Mouse (Mus musculus): ENCODE data around the gene Gm10271. TPM values are rescaled to one million over a fixed set of nuclear protein-coding genes. Genes with fewer than 3 reads are reported as not detected.
A peak's percentile ranks its signal among the peaks of the same experiment; 100 is the strongest.

Gene Gm10271
- total RNA-seq, 2 experiments from 2014 or later = not detected

DNA sequence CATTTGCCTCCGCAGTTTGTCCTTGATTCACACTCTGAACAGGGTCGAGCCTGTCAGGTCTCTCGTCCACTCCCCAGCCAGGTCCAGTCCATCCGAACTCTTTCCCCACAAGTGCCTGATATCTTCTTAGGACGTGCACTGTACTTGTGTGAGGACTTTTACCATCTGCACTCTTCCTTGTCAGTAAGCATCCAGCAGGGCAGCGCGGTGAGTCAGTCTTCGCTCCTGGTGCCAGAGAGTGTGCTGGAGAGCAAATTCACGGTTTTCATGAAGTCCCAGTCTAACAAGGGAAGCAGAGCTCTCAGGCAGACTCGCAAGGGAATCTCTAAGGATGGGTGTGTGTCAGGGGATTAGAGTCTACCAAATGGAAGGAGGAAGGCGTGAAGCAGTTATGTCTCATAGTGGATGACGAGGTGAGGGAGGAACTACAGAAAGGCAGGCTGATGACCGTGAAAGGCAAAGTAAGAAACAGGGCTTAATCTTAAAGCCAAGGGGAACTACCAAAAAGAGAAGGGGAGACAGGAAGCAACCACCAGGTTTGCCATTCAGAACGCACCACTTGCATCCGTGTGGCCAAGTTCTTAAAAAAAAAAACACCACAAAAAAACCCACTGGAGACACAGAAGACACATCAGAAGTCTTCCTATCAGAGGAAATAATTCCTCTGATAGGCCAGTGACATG, 40.8 kb downstream of the Gm10271 start:
- no peak for DNase-seq

DNA sequence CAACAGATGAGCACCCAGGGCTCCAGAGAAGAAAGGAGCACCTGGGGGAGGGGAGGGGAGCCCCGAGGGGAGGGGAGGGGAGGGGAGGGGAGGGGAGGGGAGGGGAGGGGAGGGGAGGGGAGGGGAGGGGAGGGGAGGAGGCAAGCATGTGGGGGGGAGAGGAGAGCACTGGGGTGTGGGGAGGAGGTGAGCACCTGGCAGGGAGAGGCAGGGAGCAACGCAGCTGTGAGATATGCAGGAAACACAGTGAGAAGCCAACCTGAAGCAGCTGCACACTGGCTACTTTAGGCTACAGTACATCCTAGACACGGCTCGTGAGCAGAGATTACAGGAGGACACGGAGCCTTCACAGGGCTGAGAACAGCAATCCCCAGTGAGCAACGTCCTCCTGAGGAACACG, 41.5 kb downstream of the Gm10271 start:
- no peak for DNase-seq

- no peak for DNase-seq
Measured at GRCm38 (mm10) chr10:116930506-116930905, 41.9 kb downstream of the Gm10271 start.

DNA sequence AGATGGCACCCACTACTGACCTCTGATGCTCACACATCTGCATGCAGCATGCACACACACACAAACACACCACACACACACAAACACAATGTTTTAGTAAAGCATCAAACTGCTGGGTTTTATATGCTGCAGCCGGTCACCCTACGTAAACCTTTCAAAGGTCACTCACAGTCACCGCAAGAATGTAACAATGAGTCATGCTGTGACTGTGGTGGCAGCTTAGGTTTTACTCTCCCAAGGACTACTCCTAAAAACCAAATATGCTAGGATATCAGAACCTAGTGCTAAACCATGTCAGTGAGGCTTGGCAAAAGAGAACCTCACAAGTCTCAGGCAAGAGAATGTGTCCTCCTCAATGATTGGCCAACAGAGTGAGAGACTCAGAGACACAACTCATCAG, 43.6 kb downstream of the Gm10271 start:
- no peak for DNase-seq

DNA sequence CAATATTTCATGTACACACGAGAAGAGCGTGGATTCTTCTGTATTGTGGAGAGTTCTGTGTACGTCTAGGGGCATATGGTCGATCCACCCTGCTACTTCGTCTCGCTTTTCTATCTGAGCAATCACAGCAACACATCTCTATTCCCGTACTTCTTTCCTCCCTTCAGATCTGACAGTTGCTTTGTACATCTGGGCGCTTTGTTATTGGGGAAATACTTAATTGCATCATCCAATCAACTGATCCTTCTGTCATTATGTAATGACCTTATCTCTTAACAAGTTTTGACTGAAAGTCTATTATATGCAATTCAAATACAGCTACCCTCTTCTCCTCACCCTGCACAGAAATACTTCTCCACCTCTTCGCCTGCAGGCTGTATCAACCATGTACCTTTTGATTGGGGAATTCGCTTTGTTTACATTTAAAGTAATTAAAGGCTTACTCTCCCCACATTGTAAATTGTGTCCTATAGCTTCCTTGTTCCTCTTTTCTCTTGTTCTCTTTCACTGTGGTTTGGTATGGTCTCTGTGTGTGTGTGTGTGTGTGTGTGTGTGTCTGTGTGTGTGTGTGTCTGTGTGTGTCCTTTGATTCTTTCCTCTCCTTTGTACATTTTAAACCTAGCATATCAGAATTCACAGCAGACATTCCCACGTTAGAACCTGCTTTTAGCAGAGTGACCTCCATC, 45.8 kb downstream of the Gm10271 start:
- DNase-seq = no peak

GRCm38 (mm10) chr10:116923651-116924495, 48.5 kb downstream of the Gm10271 start:
- no peak for DNase-seq

DNA sequence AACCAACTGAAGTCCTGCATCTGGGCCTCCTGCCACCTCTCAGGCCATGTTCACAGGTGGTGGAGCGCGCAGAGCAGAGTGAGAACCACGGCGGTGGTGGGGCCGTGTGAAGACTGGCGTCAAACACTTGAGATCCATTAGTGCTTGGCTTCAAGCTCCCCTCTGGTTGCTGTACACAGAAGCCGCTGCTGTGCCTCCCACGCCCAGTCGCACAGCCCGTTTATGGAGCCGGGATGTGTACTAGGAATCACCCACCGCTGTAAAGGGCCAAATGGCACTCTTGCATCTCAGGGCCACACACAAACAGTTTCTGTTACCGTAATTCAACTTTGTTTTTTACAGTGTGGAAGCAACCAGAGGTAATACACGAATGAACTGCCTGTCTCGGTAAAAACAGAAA, 50.2 kb downstream of the Gm10271 start:
- no peak for DNase-seq

DNA sequence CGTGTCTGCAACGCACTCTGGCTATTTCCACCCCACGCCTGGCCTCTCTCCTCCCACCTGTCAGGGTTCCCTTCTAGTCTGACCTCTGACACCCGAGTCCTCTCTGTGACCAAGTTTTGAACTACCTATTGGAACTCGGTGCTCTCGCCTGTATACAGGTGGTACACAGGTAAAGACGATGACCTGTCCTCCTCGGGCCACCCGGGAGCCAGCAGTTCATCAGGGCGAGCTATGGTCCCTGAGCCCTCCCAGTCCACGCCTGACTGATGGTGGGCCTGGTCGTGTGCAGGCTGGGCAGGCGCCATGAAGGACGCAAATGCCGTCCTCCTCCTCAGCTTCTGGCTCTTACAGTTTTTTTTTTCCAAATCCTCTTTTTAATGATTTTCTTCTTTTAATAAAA, 51.0 kb downstream of the Gm10271 start:
- DNase-seq = no peak

DNA sequence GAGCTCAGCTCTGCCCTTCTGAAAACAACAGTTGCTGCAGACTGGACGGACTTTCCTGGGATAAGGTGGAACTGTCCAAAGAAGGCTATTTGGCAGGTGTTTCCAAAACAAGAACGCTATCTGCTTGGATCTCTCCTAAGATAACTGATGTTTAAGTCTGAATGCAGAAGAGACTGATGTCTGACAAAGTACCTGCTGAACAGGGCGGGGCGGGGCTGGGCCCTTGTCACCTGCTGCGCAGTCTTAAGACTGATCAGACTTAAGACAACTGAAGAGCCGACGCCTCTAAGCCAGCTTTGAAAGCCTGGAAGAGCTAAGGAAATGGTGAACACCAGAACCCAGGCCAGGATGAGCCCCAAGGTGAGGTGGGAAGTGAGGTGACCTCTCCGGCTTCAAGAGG, 51.8 kb downstream of the Gm10271 start:
- no peak for DNase-seq

GRCm38 (mm10) chr10:116919368-116920317, 52.8 kb downstream of the Gm10271 start:
- no peak for DNase-seq

GRCm38 (mm10) chr10:116916581-116916980, 55.8 kb downstream of the Gm10271 start:
- DNase-seq = no peak

DNA sequence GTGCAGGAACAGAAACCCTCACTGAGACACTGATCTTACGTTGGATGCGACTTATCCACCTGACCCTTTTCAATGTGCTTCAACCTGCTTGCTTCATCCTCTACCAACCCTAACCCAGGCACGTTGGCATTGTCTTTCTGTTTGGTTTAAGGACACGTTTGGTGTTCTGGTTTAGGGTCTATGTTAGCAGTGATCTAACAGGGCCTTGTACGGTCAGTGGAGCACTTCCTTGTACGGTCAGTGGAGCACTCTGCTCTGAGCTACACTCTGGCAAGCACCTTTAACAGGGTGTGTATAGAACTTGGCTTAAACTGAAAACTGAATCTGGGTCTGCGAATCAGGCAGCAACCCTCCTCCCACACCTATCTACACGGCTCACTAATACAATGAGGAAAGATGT, 57.1 kb downstream of the Gm10271 start:
- DNase-seq = no peak

DNA sequence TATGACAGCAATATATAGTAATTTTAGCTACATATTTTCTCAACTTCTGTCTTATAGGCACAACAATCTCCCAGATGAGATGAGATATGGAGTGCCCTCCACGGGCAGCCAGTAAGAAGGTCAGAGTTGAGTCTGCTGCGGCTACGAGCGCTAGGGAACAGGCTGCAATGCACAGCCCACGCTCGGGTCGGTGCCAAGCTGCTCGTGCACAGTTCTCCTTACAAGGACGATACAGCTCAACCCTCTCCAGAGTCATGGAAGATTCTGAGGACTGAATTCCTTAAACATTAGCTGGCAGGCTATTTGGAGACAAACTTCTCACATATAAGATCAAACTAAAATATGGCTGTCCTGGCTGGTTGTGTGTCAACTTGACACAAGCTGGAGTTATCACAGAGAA, 57.8 kb downstream of the Gm10271 start:
- peak; percentile 81 for DNase-seq

DNA sequence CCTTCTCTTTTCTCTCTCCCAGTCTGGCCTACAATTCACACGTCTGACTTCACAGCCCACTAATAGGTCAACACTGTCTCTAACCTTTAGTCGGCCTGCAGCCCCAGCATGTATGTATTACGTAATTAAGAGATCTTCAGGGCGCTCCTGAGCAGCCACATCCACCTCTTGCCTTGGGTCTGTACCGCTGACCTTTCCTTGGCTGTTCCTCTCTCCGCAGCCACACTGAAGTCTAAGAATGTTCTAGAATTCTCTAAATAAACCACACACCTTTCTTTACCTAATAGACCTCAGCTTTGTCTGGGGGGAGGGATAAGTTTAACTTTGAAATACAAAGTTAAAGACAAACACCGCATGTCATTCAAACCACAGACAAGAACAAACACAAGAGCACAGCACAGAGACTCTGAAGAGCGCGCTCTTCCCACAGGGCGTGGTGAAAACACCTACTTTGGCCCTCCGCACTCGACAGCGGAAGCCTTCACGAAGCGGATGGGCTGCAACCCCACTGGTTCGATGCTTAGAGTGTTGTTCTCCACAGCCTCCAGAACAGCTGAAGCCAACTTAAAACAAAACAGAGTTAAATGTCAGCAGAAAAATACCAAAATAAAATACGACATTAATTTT, 58.6 kb downstream of the Gm10271 start:
- no peak for DNase-seq

DNA sequence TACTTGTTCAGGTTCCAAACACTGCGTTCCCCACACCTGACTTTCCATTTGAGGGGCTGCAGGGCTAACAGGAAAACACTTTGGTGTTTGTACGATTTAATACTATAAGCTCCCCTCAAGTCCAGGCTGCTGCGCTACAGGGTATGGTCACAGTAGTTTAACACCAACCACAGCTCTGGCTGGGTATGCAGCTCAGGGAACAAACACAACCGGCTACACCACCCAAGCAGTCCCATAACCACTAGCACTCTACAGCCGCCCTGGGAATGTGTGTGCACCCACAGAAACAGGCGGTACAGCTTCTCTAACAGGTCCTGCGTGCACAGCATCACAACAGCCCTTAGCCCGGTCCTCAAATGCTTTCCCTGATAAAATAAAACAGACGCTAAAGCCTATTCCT, 59.6 kb downstream of the Gm10271 start:
- no peak for DNase-seq

- DNase-seq = no peak
Measured at GRCm38 (mm10) chr10:116908901-116909642, 63.3 kb downstream of the Gm10271 start.
